ENCODE assay signal across 8 mouse cellular contexts in genomic region chr7:25322058-25322484, GRCm38 (mm10). TPM values are rescaled to one million over a fixed set of nuclear protein-coding genes. Genes with fewer than 3 reads are reported as not detected.
DNase-seq lines count a peak whose midpoint lies in the region; ATAC-seq lines count a peak whose summit lies in the region.

No protein-coding gene starts in this region.

- no peaks in the 10 kb centered on the region for H3K27me3 ChIP-seq in forebrain, embryonic 14.5 days (replicated peaks; ENCODE audit: control insufficient read depth, insufficient read depth, low read length)
- H3K27me3 ChIP-seq in limb, embryonic 10.5 days (ENCODE audit: low read depth, poor library complexity, severe bottlenecking), result no peaks in the 10 kb centered on the region

- H3K9me3 ChIP-seq in forebrain, embryonic 14.5 days (replicated peaks; ENCODE audit: control insufficient read depth, low read length), result no peaks in the 10 kb centered on the region
- no peaks in the 10 kb centered on the region for H3K9me3 ChIP-seq in limb, embryonic 10.5 days (replicated peaks)

- H3K4me3 ChIP-seq in forebrain, embryonic 14.5 days (ENCODE audit: low read depth, low read length), result no peak overlapping the region
- peak overlapping the region; percentile 44 for H3K4me3 ChIP-seq in limb, embryonic 10.5 days

- 6% methylated on average over 6 of the region's 6 CpGs for WGBS in forebrain, embryonic 14.5 days
- WGBS in limb, embryonic 10.5 days, result 3% methylated on average over 6 of the region's 6 CpGs

- H3K27ac ChIP-seq in forebrain, embryonic 14.5 days (ENCODE audit: low read depth, low read length), result no peak overlapping the region; the same call in 1 of the 2 replicates
- peak overlapping the region; percentile 93 for H3K27ac ChIP-seq in limb, embryonic 10.5 days

- no peak for ATAC-seq in forebrain, embryonic 14.5 days

- peak overlapping the region; percentile 17; the same call in 1 of the 2 replicates for H3K9ac ChIP-seq in forebrain, embryonic 14.5 days (ENCODE audit: low read length)

- H3K4me2 ChIP-seq in forebrain, embryonic 14.5 days (ENCODE audit: low read length), result 0 out of 2 replicates have a peak overlapping the region, but pooled peaks have one; percentile 14

- no peaks in the 10 kb centered on the region for H3K36me3 ChIP-seq in forebrain, embryonic 14.5 days (ENCODE audit: control insufficient read depth, insufficient read depth, low read length)
- H3K36me3 ChIP-seq in limb, embryonic 10.5 days, result peaks cover 34% of the 10 kb centered on the region

- H3K4me1 ChIP-seq in forebrain, embryonic 14.5 days (ENCODE audit: control insufficient read depth, insufficient read depth, low read length), result peaks cover 9% of the 10 kb centered on the region; the same call in 1 of the 2 replicates
- H3K4me1 ChIP-seq in limb, embryonic 10.5 days, result peaks cover 37% of the 10 kb centered on the region

- DNase-seq in ovary, adult 18-20 months (ENCODE audit: low spot score), result peak; percentile 60
- DNase-seq in ovary, postnatal 10 days (ENCODE audit: low spot score), result no peak
- peak; percentile 37 for DNase-seq in forebrain, embryonic 14.5 days (ENCODE audit: low spot score)
- peak; percentile 80 for DNase-seq in limb, embryonic 10.5 days (ENCODE audit: low spot score)
- DNase-seq in ovary, postnatal 14 days (ENCODE audit: low spot score), result peak; percentile 53
- no peak for DNase-seq in right cerebral cortex, postnatal 10 days (ENCODE audit: low spot score in 2 of 2)
- no peak for DNase-seq in left cerebral cortex, adult 11 months (ENCODE audit: low spot score)
- no peak for DNase-seq in cerebellum, adult 9-11 months

RNA-seq across cellular contexts. Expression of gene Megf8, which starts 5.1 kb away (rescaled TPM):
- 13.3 and 17.5 TPM in 2 replicates for polyA plus RNA-seq in forebrain, embryonic 14.5 days (2014; fragmentation: Nextera tagmentation; extraction: Ambion mirVana)
- 17.6 and 22.2 TPM in 2 replicates for polyA plus RNA-seq in limb, embryonic 10.5 days (2016; fragmentation: Nextera tagmentation; extraction: Ambion mirVana)

RNA-seq across cellular contexts. Expression of gene Tmem145, which starts 16.2 kb away (rescaled TPM):
- 14.5 and 25.5 TPM in 2 replicates for polyA plus RNA-seq in forebrain, embryonic 14.5 days (2014; fragmentation: Nextera tagmentation; extraction: Ambion mirVana)
- 0.14 and 0.38 TPM in 2 replicates for polyA plus RNA-seq in limb, embryonic 10.5 days (2016; fragmentation: Nextera tagmentation; extraction: Ambion mirVana)

RNA-seq across cellular contexts. Expression of gene Prr19, which starts 20.9 kb away (rescaled TPM):
- polyA plus RNA-seq in forebrain, embryonic 14.5 days (2014; fragmentation: Nextera tagmentation; extraction: Ambion mirVana), result 1.8 and 2.2 TPM in 2 replicates
- 1.1 and 1.3 TPM in 2 replicates for polyA plus RNA-seq in limb, embryonic 10.5 days (2016; fragmentation: Nextera tagmentation; extraction: Ambion mirVana)

RNA-seq across cellular contexts. Expression of gene Pafah1b3, which starts 24.3 kb away (rescaled TPM):
- 574 and 635 TPM in 2 replicates for polyA plus RNA-seq in forebrain, embryonic 14.5 days (2014; fragmentation: Nextera tagmentation; extraction: Ambion mirVana)
- polyA plus RNA-seq in limb, embryonic 10.5 days (2016; fragmentation: Nextera tagmentation; extraction: Ambion mirVana), result 224 and 248 TPM in 2 replicates

RNA-seq across cellular contexts. Expression of gene Cnfn, which starts 47.5 kb away (rescaled TPM):
- polyA plus RNA-seq in forebrain, embryonic 14.5 days (2014; fragmentation: Nextera tagmentation; extraction: Ambion mirVana), result not detected in 2 replicates
- not detected in 2 replicates for polyA plus RNA-seq in limb, embryonic 10.5 days (2016; fragmentation: Nextera tagmentation; extraction: Ambion mirVana)

Comparison
In these comparisons a context has a peak if more than half of its experiments do, and no peak if none do; other contexts are left out.
1. DNase-seq: peak in ovary, adult 18-20 months (single experiment), forebrain, embryonic 14.5 days (single experiment), limb, embryonic 10.5 days (single experiment) and ovary, postnatal 14 days (single experiment); none in ovary, postnatal 10 days (single experiment), right cerebral cortex, postnatal 10 days (0 of 2), left cerebral cortex, adult 11 months (single experiment) and cerebellum, adult 9-11 months (single experiment).
2. RNA of gene Tmem145, which starts 16.2 kb away (polyA plus RNA-seq): 14.5 to 25.5 TPM in forebrain, embryonic 14.5 days; 0.14 to 0.38 TPM in limb, embryonic 10.5 days; every median in the first group is over 10 times any median in the second.